Mouse (Mus musculus) cortical plate, adult 2 months (tissue): ENCODE measurements at regions not wholly inside any gene's neighbourhood (a gene's known extent, or its start where the extent isn't known, plus 50 kb on each side); places are given as distances from the start of the nearest gene placed in this dataset.

Experiments used
- H3K27ac ChIP-seq: fragments of 200-500 bp; 2 replicates; pipeline ENCODE4 v1.5.1; 2012; ENCODE audit warnings: low read length, control low read depth, inconsistent platforms; ENCODE audit not compliant: insufficient read depth
- H3K4me1 ChIP-seq: fragments of 200-500 bp; 2 replicates; pipeline ENCODE4 v1.6.1; 2011; ENCODE audit warnings: low read length; ENCODE audit not compliant: control insufficient read depth, insufficient read depth
- H3K4me3 ChIP-seq: fragments of 200-500 bp; 2 replicates; pipeline ENCODE4 v1.5.1; 2011; ENCODE audit warnings: mild to moderate bottlenecking, low read length, control low read depth; ENCODE audit not compliant: insufficient read depth
- CTCF ChIP-seq: fragments of 200-500 bp; IDR thresholded peaks from 2 replicates; pipeline ENCODE4 v1.5.1; 2011; ENCODE audit warnings: mild to moderate bottlenecking, control low read depth, low read length; ENCODE audit not compliant: insufficient read depth; ENCODE audit errors: extremely low read depth
- POLR2A ChIP-seq: fragments of 200-500 bp; IDR thresholded peaks from 2 replicates; pipeline ENCODE4 v1.6.1; 2011; ENCODE audit warnings: mild to moderate bottlenecking, low read length, control low read depth; ENCODE audit not compliant: insufficient read depth; ENCODE audit errors: extremely low read depth

DNA sequence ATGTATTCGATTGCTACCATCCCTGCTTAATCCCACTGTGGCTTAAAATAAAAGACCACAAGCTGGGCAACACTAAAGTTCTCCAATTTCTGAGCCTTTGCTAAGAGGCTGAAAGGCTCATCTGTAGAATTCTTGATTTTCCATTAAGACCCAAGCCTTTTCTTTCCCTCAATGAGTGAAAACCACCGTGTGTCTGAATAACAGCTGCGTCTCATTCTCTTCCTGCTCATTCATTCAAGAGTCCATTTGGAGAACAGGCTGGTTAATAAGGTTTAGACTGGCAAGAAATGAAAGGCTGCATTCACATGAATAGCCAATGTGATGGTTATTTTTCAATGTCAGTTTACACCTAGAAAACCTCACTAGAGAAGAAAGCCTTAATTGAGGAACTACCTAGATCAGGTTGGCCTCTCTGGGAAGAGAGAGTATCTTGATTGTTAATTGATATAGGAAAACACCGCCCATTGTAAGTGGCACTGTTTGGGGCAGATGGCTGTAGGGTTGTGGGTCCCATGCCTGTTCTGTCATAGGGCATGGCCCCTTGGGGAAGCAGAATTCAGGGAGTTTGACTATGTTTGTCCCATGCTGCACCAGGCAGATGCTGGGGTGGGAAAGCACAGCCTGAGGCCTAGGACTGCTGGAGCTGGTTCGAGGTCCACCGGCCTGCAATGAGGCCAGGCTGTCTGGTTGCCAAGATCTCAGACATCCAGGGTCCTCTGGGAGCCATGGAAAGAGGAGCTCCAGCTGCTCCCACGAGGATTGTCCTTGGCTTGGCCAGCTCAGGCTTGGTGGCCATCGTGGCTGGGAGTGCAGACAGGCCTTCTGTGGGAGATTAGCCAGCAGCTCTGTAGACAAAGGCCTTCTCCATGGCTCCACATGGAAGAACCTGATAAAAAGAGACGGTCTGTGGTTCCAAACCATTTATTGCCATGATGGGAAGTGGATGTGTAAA lies 161.3 kb upstream of the Castor2 start:
- TF ChIP-seq POLR2A = no peak
- no peak for TF ChIP-seq CTCF
- Histone ChIP-seq H3K4me3 (no peak overlapping the region), H3K27ac (no peak overlapping the region), H3K4me1 (no peaks in the 10 kb centered on the region)

DNA sequence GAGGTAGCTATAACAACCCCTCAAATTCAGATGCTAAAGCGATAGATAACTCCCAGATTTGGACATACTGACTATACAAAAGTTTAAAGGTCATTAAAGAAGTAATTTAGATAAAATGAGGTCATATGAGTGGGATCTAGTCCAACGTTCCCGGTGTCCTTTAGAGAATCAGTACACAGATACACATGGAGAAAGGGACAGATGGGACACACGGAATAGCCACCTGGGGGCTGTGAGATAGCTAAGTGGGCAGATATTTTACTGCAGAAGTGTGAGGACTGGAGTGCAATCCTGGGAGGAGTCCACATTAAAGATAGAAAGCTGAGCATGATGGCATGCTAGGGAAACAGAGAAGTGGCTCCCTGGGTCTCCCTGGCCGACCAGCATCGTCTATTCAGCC lies 164.1 kb upstream of the Castor2 start:
- Histone ChIP-seq H3K4me3 (no peak overlapping the region), H3K4me1 (no peaks in the 10 kb centered on the region), H3K27ac (no peak overlapping the region)
- TF ChIP-seq CTCF = no peak

DNA sequence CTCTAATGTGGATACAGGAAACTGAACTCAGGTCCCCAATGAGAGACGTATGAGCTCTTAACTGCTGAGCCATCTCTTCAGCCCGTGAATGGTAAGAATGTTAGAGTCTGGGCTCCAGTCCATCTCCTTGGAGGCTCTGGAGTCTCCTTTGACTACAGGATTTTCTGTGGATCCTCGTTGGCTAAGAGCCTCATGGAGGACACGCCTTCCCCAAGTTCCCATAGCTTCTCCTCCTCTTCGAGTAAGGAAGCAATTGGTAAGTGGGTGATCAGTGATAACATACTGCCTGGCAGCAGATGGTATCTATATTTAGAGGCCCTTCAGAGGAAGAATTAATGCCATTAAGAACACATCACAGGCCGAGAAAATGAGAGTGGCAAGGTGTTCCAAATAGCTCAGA lies 164.5 kb upstream of the Castor2 start:
- no peak overlapping the region for H3K4me3 ChIP-seq
- no peaks in the 10 kb centered on the region for H3K4me1 ChIP-seq
- TF ChIP-seq CTCF (no peak), POLR2A (no peak)
- H3K27ac ChIP-seq = no peak overlapping the region

DNA sequence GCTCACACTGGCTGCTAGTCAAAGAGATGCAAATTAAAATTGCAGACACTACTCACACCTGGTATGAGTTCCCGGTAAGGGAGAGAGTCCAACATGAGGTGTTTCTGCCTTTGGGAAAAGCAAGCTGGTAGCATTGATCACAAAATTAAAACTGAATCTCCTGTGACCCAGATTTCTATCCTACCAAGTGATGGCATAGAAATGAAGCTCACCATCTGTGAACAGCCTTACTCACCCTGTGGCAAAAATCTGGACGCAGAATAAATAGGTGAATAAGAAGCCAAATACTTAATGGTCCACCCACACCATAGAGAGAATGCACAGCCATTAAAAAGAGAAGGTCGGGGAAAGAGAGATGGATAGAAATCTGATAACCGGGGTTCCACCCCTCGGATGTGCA lies 169.4 kb upstream of the Castor2 start:
- no peak for TF ChIP-seq CTCF
- TF ChIP-seq POLR2A = no peak

DNA sequence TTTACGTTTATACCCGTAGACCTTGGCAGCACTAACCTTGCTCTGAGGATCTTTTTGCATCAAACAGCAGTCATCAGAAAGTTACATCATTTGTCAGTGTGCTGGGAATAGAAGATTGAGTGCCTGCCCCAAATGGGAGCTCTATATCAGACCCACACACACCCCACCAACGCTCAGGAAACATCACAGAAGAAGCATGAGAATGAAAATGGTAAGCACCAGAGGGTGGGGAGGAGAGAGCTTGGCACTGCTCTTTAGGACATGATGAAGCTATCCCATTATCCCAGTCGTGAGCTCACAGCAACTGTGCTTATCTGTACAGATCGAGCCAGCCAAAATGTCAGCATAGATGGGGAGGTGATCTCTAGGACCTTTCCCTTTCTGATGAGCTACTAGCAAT lies 172.5 kb upstream of the Castor2 start:
- no peak for TF ChIP-seq POLR2A
- TF ChIP-seq CTCF = no peak
- Histone ChIP-seq H3K4me1 (no peaks in the 10 kb centered on the region), H3K27ac (no peak overlapping the region), H3K4me3 (no peak overlapping the region)

More for the DNA sequence above, 169.4 kb upstream of the Castor2 start:
- Histone ChIP-seq H3K4me3 (no peak overlapping the region), H3K27ac (no peak overlapping the region), H3K4me1 (no peaks in the 10 kb centered on the region)

DNA sequence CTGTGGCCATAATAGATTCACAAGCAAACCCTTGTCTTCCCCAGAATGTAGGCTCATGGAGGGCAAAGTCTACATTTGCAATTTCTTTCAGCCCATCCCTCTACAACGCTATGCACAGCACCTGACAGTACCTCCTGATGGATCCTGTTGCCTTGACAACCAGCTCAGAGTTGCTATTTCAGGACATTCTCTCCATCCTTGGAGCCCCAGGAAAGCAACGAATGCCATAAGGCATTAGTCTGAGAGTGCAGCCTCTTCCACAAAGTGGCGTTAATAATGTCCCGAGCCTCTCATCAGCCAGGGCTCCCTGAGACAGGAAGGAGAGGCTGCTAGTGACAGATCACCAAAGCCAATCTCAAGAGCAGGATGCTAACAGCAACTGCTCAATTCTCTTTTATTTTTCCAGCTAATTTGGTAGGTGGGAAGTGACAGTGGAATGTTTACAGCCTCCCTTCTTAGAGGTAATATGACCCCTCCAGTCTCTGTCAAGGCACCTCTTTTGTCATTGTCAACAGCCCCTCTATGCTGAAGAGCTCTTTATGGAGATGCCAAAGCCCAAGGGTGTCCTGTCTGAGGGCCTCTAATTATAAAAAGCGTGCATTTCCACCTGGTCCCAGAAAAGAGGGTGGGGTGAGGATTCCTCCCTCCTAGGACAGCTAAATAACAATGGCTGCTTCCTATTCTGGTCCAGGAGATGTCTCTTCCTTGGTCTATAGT lies 174.2 kb upstream of the Castor2 start:
- Histone ChIP-seq H3K4me1 (no peaks in the 10 kb centered on the region), H3K27ac (no peak overlapping the region), H3K4me3 (no peak overlapping the region)
- TF ChIP-seq POLR2A (no peak), CTCF (no peak)

DNA sequence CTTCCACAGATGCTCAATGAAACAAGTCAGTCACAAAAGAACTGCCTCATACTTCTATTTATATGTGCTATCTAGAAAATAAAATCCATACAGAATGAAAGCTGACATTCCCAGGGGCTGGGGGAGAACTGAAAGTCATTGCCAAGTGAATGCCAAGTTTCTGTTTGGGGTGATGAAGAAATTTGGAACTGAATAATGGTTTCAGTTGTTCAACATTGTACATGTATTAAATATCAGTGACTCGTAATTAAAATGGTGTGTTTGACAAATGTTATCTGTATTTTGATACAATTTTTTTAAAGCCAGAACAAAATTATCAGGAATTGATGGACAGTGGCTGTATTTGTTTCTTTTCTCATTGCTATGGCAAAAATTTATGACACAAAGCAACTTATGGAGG lies 177.3 kb upstream of the Castor2 start:
- Histone ChIP-seq H3K4me1 (no peaks in the 10 kb centered on the region), H3K27ac (no peak overlapping the region), H3K4me3 (no peak overlapping the region)
- no peak for TF ChIP-seq CTCF
- TF ChIP-seq POLR2A = no peak

DNA sequence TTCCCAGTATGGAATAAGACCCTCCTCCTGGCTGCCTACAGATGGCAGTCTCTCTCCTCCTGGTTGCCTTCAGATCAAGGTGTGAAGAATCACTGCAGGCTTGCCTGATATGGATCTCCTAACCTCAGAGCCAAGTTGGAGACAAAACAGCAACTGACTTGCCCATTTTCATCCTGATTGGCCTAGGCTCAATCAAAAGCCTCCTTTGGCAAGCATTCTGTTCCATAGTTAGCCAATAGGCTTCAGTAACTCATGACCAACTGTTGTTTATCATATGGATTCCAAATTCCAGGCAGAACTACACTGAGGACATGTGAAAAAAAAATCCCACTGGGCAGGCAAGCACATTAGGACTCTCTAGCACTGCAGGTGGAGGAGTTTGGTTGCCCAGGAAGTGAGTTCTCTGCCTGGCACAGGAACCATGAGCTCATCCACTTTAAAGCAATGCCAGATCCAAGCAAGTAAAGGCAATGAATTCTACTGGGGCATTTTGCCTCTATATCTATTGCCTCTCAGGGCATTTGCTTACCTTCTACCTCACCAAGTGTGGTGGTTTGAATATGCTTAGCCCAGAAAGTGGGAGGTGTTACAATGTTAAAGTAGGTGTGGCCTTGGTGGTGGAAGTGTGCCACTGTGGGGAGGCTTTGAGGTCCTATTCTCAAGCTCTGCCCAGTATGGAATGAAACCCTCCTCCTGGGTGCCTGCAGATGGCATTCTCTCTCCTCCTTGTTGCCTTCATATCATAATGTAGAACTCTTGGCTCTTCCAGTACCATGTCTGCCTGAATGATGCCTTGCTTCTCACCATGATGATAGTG lies 183.6 kb upstream of the Castor2 start:
- 0 out of 2 replicates have a peak, but pooled peaks cover 1% of the 10 kb centered on the region for H3K4me1 ChIP-seq
- no peak overlapping the region for H3K27ac ChIP-seq
- no peak overlapping the region for H3K4me3 ChIP-seq
- TF ChIP-seq POLR2A (no peak), CTCF (no peak)

DNA sequence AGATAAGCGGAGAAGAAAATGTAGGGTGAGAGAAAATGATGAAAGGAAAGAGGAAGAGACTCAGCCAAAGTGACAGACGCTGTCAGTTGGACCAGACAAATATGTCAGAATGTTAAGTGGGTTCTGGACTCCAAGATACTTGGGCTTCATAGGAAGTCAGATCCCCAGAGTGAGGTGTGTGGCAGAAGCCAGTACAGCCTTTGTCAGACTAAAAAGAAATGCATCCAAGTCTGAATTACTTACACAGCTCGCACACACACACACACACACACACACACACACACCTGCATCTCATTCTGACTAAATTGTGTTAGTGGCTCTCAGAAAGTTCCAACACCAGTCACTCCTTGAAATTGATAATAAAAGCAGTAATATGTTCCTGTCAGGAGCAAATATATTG lies 192.1 kb upstream of the Castor2 start:
- TF ChIP-seq CTCF = no peak
- TF ChIP-seq POLR2A = no peak
- no peak overlapping the region for H3K27ac ChIP-seq
- no peak overlapping the region for H3K4me3 ChIP-seq
- H3K4me1 ChIP-seq = no peaks in the 10 kb centered on the region
